Mouse (Mus musculus): ENCODE data around the gene Rccd1.
A peak's percentile ranks its signal among the peaks of the same experiment; 100 is the strongest.

Gene Rccd1

GRCm38 (mm10) chr7:80299568-80299967 lies 24.7 kb downstream of the Rccd1 start:
- no peak for DNase-seq (ENCODE audit: low spot score in 2 of 2)

GRCm38 (mm10) chr7:80298754-80299153 lies 25.5 kb downstream of the Rccd1 start:
- no peak for DNase-seq (ENCODE audit: low spot score in 2 of 2)

GRCm38 (mm10) chr7:80297041-80297440 lies 27.2 kb downstream of the Rccd1 start:
- no peak for DNase-seq (ENCODE audit: low spot score in 2 of 2)

GRCm38 (mm10) chr7:80296462-80296861 lies 27.8 kb downstream of the Rccd1 start:
- no peak for DNase-seq (ENCODE audit: low spot score in 2 of 2)

- DNase-seq (ENCODE audit: low spot score in 2 of 2) = no peak
These were observed 29.2 kb downstream of the Rccd1 start for GRCm38 (mm10) chr7:80294764-80295648.

- DNase-seq (ENCODE audit: low spot score in 2 of 2) = peak; percentile 98 to 99
These were observed 30.0 kb downstream of the Rccd1 start, which contains the start of gene Prc1 for GRCm38 (mm10) chr7:80294062-80294763. Gene Prc1 (plus strand): TSS chr7:80294450.

- DNase-seq (ENCODE audit: low spot score in 2 of 2) = no peak
These were observed 36.5 kb downstream of the Rccd1 start for GRCm38 (mm10) chr7:80287736-80288135.

- DNase-seq (ENCODE audit: low spot score in 2 of 2) = no peak
These were observed 38.5 kb downstream of the Rccd1 start for GRCm38 (mm10) chr7:80285725-80286124.

GRCm38 (mm10) chr7:80284391-80284790 lies 39.9 kb downstream of the Rccd1 start:
- no peak for DNase-seq (ENCODE audit: low spot score in 2 of 2)

GRCm38 (mm10) chr7:80283226-80283918 lies 40.9 kb downstream of the Rccd1 start:
- DNase-seq (ENCODE audit: low spot score in 2 of 2) = no peak

GRCm38 (mm10) chr7:80281646-80282045 lies 42.6 kb downstream of the Rccd1 start:
- no peak for DNase-seq (ENCODE audit: low spot score in 2 of 2)

GRCm38 (mm10) chr7:80280998-80281397 lies 43.3 kb downstream of the Rccd1 start:
- no peak for DNase-seq (ENCODE audit: low spot score in 2 of 2)

- no peak for DNase-seq (ENCODE audit: low spot score in 2 of 2)
These were observed 44.2 kb downstream of the Rccd1 start for GRCm38 (mm10) chr7:80280032-80280431.

GRCm38 (mm10) chr7:80276374-80276773 lies 47.9 kb downstream of the Rccd1 start:
- DNase-seq (ENCODE audit: low spot score in 2 of 2) = no peak

GRCm38 (mm10) chr7:80273456-80273855 lies 50.8 kb downstream of the Rccd1 start:
- DNase-seq (ENCODE audit: low spot score in 2 of 2) = no peak

- DNase-seq (ENCODE audit: low spot score in 2 of 2) = peak in 1 of 2 experiments; percentile 15
These were observed 54.5 kb downstream of the Rccd1 start for GRCm38 (mm10) chr7:80269751-80270255.

GRCm38 (mm10) chr7:80268897-80269750 lies 55.1 kb downstream of the Rccd1 start, which contains the start of gene Vps33b:
Gene Vps33b (plus strand): TSS chr7:80269649.
- peak; percentile 94 to 95 for DNase-seq (ENCODE audit: low spot score in 2 of 2)

- no peak for DNase-seq (ENCODE audit: low spot score in 2 of 2)
These were observed 56.5 kb downstream of the Rccd1 start for GRCm38 (mm10) chr7:80267764-80268163.

- DNase-seq (ENCODE audit: low spot score in 2 of 2) = no peak
These were observed 59.6 kb downstream of the Rccd1 start for GRCm38 (mm10) chr7:80264606-80265005.

- DNase-seq (ENCODE audit: low spot score in 2 of 2) = no peak
These were observed 62.8 kb downstream of the Rccd1 start for GRCm38 (mm10) chr7:80261372-80261990.

Measured in frontal cortex, postnatal 25 days (tissue).